Mouse (Mus musculus) ZHBTc4 (cell line): ENCODE data around the gene Itgb6.

Experiments
- DNase-seq: peaks from one replicate; pipeline ENCODE4 v3.0.0-alpha.2; 2011; ENCODE audit warnings: low read depth, low spot score

The Itgb6 gene

DNA sequence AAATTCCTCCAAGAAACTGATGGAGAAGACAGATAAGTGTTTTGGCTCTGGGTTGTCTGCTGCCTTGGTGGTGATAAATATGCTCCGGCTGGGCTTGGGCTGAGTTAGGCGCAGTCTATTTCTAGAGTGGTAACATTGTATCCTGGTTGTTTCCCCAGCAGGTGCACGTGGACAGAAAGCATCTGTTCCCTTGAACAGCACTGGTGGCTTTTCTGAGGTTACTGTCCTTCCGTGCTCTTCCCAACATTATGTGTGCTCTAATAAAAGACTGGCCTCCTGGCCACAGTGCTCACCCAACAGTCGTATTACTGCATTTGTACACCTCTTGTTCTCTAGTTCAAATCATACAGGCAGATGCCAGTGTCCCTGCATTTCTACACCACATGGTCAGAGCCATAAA lies 9.6 kb downstream of the Itgb6 start:
- DNase-seq = no peak

DNA sequence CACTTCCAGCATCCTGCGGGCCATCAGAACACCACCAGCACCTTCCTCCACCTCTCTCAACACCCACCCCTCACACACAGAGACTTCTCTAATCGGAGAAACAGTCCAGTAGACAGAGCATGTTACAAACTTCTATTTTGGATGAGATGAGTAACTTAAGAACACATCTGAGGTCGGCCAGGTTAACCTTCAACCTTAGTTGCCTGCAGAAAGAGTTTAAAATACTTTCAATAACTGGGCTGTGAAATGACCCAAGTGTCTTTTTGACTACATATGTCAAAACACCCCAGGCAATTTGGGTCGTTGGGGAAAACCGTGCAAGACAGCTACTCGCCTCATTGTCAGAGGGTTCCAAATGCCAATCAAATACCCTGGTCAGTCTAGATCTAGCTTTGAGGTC lies 10.0 kb downstream of the Itgb6 start:
- DNase-seq = no peak

DNA sequence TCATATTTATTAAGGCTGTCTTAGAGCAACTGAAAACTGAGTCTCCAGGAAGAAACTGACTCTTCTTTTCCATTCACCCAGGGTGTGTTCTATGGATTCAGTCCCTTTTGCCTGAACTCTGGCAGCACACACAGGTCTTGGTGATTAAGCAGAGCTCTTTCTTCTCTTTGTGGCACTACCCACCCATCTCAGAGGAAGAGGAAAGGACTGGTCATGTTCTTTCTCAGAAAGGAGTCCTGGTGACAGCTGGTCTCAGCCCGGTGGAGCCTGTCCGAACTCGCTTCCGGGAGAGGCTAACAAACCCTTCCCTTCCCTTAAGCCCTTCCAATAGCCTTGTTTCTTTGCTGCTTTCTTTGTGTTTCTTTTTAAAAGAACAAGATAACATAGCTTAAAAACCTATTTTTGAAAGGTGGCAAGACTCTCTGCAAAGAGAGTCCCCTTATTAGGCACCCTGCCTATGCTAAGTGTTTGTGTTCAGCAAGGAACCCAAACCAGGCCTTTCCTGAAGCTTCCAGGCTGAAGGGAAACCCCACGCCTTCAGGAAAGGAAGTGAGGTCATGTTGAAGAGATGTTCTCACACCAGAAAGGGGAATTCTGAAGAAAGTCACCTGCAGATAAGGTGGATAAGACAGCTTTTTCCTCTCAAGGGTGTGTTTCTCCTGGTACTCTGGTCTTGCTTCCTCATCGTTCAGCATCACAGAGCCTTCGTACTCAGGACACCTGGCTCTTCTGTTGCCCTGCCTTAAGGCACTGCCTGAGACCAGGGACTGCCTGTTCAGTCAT lies 11.2 kb downstream of the Itgb6 start:
- DNase-seq = no peak

DNA sequence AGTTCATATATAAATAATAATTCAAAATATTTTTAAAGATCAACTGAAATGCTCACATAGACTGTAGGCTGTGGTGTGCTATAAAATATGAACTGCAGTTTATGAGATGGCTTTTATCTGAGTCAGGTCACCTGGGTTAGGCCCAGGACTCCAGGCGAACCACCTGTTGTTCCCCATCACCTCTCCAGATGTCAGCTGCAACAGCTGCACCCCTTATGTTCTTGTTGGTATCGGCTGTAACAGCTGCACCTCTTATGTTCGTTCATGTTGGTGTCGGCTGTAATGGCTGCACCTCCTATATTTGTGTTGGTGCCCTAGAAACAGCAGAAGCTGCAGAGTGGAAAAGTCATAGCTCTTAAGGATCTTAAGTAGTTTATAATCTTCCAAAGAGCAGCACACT lies 12.1 kb downstream of the Itgb6 start:
- no peak for DNase-seq

DNA sequence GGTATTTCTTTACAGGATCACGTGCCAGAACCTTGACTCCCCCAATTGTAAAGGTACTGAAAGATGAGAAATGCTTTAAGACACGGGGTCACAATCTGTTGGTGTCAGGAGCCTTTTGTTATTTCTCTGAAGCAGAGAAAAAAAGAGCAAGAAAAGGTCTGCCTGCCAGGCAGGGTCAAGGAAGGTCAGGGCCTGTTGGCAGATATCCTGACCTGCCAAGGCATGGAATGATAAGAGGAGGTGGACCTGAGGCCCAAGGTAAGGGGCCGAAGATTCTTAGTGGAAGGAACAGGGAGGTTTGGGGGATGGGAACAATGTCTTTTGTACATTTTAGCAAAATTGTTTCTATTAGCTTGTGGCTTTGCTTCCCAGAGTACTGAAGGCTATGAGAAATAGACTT lies 13.8 kb downstream of the Itgb6 start:
- DNase-seq = no peak

DNA sequence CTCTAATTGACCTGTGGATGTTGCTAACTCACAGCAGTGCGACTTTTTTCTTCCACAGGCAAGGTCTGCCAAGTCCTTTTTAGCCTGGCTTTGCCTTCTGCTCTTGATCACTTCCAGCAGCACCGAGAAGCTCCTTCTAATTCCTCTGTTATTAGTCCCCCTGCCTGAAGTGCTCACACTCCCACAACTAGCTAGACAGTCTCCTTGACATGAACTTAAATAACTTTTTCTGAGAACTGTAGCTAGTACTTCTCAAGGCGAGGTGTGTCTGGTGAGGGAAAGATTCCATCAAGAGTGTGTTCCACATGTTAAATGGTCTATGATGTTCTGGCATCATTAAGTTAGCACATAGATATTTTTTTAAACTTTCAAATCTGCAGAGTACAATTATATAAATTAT lies 15.6 kb downstream of the Itgb6 start:
- no peak for DNase-seq

DNA sequence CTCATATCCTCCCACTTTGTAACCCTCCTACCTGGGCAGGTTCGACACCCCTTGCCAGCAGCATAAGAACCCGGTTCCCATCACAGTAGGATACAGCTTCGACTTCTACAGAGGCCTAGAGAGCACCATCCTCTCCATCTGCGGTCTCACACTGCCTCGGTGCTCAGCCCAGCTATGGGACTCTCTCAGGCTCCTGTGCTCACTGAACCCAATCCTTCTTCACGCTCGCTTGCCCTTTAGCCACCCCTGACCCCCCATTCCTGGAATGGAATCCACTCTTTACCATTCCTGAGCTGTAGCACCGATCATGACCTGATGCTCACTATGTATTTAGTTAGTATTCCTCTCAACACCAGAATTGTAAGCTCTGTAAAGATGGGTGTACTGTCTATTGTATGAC lies 17.0 kb downstream of the Itgb6 start:
- no peak for DNase-seq

DNA sequence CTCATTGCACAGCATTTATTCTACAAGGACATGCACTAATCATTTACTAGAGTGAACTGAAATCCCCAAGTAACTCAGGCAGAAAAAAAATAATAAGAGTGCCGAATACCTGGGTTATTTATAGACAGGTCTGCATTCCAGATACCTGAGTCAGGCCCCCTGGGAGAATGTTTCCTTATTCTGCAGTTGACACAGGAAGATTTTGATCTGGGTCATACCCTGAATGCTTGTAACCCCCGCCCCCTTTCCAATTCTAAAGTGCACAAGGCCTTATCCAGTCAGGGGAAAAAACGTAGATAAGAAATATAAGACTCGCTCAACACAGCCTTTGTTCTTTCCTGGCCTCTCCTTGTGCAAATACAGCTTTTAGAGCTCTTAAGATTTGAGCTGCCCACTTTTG lies 19.1 kb downstream of the Itgb6 start:
- no peak for DNase-seq

DNA sequence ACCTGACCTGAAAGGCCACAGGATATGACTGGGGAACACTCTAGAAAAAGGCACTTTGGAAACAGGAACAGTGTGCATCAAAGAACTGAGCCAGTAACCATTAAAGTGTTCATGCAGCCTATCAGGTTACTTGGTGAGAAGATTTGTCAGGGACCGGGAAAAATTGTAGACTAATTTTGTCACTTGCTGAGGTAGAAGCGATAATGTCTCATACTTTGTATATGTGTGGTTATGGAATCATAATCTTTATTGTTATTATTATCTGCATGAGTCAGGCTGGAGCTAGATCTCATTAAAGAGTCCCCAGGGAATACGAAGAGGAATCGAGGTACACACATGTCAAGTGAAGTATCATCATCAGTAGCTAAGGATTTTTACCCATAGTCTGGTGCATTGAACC lies 21.5 kb downstream of the Itgb6 start:
- no peak for DNase-seq

DNA sequence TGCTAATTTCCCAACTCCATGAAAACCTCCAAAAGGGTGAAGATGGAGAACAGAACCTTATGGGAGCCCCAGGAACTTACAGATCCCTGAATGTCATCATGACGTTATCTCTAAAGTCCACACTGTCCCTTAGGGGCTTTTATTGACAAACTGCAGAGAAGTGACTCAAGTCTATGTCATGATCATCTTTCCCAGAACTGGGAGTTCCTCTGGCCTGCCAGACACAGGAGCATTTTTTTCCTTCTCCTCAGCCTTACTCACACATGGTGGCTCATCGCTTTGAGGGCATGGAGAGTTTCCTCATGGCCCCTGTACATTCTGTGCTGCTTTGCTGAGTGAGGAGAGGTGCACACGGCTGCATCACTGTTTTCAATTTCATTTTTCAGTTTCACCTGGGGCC lies 22.4 kb downstream of the Itgb6 start:
- DNase-seq = no peak

DNA sequence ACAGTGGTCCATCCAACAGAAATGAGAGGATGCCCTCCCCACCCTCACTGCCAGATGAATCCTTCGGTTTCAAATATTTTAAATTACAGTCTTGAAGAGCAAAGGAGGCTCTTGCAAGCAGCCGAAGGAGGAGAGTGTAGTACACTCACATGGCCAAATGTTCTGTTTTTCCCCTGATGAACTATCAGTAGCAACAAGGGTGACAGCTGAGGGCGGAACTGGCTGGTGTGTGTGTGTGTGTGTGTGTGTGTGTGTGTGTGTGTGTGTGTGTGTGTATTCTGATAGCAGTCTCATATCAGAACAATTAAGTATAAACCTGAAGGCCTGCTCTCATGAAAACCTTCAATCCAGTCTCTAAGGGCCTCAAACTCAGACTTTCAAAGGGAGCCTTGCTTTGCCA lies 22.9 kb downstream of the Itgb6 start:
- DNase-seq = no peak

DNA sequence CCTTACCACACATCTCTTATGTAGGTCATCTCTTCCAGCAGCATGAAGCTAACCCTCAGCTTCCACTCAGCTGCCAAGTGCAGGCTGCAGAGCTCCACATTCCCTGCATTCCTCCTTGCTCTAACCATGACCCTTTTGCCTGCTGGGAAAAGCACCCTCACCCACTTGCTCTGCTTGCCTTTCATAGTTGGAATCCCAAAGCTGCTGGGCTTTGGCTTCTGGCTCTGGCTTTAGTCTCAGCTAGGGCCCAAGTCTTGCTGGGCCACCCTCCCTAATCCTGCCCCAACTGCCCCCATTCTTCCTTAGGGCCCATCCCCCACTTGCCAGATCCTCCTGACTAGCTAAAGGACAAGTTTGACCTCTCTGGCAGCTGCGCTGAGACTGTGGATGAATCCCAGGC lies 24.3 kb downstream of the Itgb6 start:
- peak; percentile 42 for DNase-seq

DNA sequence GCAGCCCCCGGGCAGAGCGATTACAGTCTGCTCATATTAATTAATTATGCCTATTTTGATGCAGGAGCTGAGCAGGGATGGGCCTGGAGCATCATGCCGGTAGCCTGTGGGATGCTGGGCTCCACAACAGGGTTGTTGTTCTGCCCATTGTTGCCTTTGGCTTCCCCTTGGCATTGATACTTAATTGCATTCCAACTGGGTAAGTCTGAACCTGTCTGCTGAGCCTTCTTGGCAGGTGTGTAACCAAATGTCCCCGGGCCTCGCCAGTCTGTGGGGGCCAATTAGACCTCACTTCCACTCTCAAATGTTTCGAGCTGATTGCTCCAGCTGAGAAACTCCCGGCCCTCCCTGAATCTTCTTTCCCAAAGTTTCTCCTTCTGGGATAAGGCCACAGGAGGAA lies 24.9 kb downstream of the Itgb6 start:
- DNase-seq = no peak

DNA sequence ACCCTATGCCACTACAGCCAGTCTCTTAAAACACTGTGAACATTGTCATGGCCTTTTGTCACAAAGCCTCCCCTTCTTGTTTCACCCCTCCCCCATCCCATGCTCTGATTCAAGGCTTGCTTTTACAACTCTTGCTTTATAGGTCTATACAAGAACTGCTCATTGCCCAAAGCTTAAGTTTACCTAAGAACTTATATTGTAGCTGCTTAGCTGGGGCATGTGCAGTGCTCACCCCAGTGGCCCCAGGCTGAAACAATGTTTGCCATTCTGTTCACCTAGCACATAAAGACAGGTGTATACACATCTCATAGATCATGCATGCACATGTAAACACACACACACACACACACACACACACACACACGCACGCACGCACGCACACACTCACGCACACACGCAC lies 25.9 kb downstream of the Itgb6 start:
- no peak for DNase-seq

DNA sequence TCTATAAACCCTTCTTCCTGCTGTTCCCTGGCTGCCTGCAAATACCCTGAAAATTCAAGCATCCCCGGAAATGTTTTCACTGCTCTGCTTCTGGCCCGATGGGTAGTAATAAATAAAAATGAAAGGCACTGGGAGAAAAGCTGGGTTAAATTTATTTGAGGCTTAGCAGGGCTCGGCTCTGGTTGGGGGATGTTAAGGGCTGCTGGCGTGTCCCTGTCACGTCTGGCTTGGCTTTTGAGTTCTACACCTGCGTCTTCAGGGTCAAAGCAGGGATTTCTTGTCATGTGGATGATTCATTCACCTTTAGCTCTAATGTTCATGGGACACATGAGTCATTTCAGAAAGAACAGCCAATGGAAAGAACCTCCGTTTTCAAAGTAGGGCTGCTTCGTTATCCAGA lies 26.7 kb downstream of the Itgb6 start:
- DNase-seq = no peak

DNA sequence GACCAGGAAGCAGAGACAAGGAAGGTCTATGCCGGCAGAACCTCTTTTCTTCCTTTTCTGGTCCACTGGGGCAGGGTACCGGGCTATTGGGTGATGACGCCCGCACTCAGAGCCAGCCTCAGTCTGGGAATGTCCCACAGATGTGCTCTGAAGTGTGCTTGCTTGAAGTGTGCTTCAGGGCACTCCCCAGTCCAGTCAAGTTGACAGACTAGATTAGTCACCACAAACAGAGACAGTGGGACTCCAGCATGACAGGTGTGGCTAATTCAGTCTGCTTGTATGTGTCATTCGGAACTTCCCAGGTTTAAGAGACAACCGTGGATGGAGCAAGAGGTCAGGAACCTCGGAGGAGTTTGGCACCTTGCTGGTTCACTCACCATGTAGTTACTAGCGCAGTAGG lies 27.9 kb downstream of the Itgb6 start:
- DNase-seq = no peak

DNA sequence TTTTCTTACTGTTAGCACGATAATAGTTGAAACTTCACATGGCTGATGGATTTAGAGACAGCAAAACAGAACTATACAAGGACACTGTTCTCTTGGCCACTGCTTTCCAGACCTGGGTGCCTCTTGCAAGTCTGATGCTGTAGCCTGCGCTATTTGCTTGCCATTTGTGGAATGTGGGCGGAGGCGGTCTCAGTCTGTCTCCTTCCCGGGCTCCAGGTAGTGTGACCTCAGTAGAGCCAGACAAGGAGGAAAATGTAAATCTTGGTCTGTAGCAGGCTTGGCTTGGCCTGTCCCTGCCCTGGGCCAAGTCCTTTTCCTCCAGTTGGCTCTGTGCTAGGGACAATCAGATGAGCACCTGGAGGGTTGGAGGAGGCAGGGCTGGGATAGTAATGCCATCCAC lies 30.2 kb downstream of the Itgb6 start:
- DNase-seq = peak; percentile 81

DNA sequence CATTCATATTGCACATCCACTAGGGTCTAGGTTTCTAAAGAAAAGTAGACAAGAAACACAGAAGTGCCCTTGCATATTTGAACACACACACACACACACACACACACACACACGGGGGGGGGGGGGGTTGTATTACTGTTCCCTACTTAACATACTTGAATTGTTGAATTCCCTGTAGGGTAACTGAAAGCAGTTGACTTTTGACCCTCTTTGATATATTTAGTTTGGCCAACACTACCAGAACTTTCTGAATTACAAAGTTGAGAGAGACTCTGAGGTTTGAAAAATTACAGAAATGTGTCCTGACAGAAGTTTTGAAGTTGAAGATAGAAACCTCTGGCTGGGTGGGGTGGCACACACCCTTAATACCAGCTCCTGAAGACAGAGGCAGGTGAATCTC lies 32.2 kb downstream of the Itgb6 start:
- no peak for DNase-seq

DNA sequence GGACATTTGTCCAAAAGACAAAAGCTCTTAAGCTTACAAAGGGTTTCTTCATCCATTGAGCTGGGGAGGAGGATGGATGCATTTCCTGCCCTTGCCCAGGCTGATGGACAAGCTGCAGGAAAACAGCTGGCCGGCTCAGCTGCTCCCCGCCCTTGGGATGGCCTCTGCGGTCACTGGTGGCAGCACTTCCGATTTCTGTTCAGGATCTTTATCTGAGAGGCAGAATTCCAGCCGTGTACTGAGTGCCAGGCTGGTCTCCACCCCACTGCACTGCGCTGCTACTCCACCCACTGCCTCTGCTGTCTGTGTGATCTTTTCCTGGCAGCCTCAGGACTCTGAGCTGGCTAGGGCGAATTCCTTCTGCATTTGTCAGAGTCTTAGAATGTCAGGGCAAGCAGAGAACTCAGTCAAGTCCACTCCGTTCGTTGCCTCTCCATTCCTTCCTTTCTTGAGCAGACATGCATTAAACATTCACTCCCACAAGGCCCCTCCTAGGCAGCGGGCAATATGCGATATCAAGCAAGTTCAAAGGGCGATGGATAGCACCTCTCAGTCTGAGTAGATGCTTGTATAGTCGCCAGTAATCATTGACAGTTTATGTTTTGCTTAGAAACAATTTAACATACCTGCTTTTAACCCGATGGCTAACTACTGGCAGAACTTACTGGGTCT lies 33.4 kb downstream of the Itgb6 start:
- DNase-seq = peak; percentile 50

DNA sequence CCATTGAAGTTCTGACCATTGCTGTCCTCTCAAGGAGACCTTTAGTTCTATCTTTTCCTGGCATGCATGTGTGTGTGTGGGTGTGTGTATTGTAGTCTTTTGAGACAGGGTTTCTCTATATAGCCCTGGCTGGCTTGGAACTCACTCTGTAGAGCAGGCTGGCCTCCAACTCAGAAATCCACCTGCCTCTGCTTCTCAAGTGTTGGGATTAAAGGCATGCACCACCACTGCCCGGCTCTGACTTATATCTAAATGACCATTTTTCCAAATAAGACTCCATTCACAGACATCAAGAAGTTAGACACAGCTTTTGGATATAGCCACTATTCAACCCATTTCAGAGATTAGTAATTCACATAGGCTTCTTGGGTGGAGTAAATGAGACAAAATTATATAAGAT lies 34.3 kb downstream of the Itgb6 start:
- DNase-seq = no peak

DNA sequence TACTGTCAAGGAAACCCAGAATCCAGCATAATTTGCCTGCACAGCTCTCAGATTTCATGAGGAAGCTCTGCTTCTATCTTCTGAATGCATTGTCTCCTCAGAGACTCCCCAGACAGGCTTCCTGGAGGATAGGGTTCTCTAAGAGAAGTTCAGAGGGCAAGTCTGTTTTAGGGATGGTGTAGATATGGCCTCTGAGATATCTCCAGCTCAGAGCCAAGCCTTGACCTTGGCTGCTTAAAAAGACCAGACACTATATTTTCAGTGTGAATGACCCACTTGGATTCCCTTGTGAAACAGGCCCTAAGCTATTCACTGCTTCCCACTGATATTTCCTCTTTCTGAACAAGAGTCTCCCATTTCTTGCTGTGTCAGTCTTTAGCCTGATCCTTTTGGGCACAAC lies 36.5 kb downstream of the Itgb6 start:
- DNase-seq = no peak

DNA sequence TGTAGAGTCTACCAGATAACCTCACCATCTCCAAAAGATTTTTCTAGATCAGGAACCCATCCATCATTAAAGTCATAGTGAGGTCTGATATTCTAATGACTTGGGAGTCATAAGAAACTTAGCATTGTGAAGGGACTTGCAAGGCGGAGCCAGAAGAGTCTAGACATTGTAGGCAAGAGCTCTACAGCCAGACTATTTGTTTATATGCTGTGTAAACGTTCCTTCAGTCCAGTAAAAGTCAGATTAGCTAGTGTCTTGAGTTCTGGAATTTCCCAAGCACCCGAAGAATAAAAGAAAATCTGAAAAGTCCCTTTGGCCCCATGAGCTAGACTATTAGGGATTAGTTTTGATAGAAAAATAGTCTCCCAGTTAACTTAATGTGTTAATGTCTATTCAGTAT lies 38.3 kb downstream of the Itgb6 start:
- DNase-seq = no peak

DNA sequence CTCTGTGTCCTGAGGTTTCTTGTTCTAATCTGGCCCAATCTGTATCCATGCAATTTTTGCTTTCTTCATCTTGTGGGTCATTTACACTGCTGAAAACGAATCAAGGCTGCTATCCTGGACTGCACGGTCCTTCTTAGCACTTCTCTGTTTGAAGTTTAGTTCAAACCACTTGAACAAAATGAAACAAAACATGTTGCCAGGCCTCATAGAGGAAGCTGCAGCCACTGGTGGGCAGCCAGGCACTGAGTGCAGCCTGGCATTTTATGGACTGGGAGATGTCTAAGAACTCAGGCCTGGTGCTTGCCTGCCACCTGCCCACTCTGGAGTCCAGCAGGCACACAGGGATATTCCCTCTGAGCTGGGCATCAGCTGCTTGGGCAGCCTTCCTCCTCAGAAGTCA lies 39.9 kb downstream of the Itgb6 start:
- DNase-seq = no peak

DNA sequence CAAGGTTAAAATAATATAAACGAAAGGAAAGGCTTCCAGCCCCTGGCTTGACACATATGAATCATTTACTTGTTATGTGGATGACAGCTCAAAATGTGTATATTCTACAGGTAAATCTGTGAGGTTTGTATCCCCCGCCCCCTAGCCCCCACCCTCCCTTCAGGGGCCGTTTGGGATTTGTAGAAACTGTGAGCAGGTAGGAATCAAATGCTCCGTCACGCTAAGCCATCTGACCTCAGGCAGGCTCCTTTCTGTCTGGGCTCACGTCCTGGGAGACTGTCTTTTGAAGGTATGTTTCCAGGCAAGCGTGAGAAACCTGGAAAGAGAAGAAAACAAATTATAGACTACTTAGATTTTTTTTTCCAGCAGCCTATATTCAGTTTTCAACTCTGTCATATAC lies 48.0 kb downstream of the Itgb6 start:
- no peak for DNase-seq
